Mouse (Mus musculus): ENCODE measurements at regions not wholly inside any gene's neighbourhood (a gene's known extent, or its start where the extent isn't known, plus 50 kb on each side); places are given as distances from the start of the nearest gene placed in this dataset.

GRCm38 (mm10) chr13:47777206-47778099 is 483.6 kb upstream of the Id4 start:
- Histone ChIP-seq H3K4me3 (ENCODE audit: insufficient read depth, low read depth, low read length) (no peak overlapping the region), H3K4me1 (ENCODE audit: control insufficient read depth, insufficient read depth, low read length) (peaks cover 2% of the 10 kb centered on the region; the same call in 1 of the 2 replicates), H3K27ac (ENCODE audit: insufficient read depth, low read depth, low read length) (no peak overlapping the region)
- 58% methylated on average over 15 of the region's 15 CpGs for WGBS
- TF ChIP-seq CTCF (IDR thresholded peaks at IDR 0.05; ENCODE audit: insufficient read depth, low read depth, low read length) (no peak), POLR2A (IDR thresholded peaks at IDR 0.05; ENCODE audit: insufficient read depth, low read depth, low read length) (no peak)

GRCm38 (mm10) chr13:47778218-47779009 is 482.6 kb upstream of the Id4 start:
- no peak overlapping the region for H3K27ac ChIP-seq (ENCODE audit: insufficient read depth, low read depth, low read length)
- TF ChIP-seq CTCF (IDR thresholded peaks at IDR 0.05; ENCODE audit: insufficient read depth, low read depth, low read length) (no peak), POLR2A (IDR thresholded peaks at IDR 0.05; ENCODE audit: insufficient read depth, low read depth, low read length) (no peak)
- WGBS: 50% methylated on average over 11 of the region's 14 CpGs
- no peak overlapping the region for H3K4me3 ChIP-seq (ENCODE audit: insufficient read depth, low read depth, low read length)
- H3K4me1 ChIP-seq (ENCODE audit: control insufficient read depth, insufficient read depth, low read length): peaks cover 2% of the 10 kb centered on the region; the same call in 1 of the 2 replicates

DNA sequence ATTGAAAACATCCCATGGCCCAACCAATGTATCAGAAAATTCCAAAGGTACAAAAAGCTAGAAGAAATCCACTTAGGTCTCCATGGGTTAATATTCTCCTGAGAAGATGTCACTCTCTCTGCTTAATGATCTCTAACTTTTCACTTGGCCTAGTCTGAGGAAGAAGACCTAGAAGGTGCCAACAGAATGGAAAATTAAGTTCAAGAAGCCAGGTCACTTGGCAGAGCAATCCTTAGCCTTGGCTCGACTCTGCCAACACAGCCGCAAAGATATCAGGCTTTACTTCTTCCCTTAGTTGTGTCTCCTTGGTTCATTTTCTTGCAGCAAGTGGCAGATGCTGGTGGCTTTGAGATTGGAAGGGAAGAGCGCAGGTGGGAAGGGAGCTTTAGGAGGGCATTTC is 476.6 kb upstream of the Id4 start:
- WGBS: 93% methylated on average over 3 of the region's 3 CpGs
- H3K4me1 ChIP-seq (ENCODE audit: control insufficient read depth, insufficient read depth, low read length): no peaks in the 10 kb centered on the region
- no peak overlapping the region for H3K4me3 ChIP-seq (ENCODE audit: insufficient read depth, low read depth, low read length)
- no peak for TF ChIP-seq CTCF (IDR thresholded peaks at IDR 0.05; ENCODE audit: insufficient read depth, low read depth, low read length)
- TF ChIP-seq POLR2A (IDR thresholded peaks at IDR 0.05; ENCODE audit: insufficient read depth, low read depth, low read length): no peak
- no peak overlapping the region for H3K27ac ChIP-seq (ENCODE audit: insufficient read depth, low read depth, low read length)

- Histone ChIP-seq H3K4me1 (ENCODE audit: control insufficient read depth, insufficient read depth, low read length) (no peaks in the 10 kb centered on the region), H3K4me3 (ENCODE audit: insufficient read depth, low read depth, low read length) (no peak overlapping the region), H3K27ac (ENCODE audit: insufficient read depth, low read depth, low read length) (no peak overlapping the region)
- TF ChIP-seq POLR2A (IDR thresholded peaks at IDR 0.05; ENCODE audit: insufficient read depth, low read depth, low read length): no peak
- TF ChIP-seq CTCF (IDR thresholded peaks at IDR 0.05; ENCODE audit: insufficient read depth, low read depth, low read length): no peak
- WGBS: 90% methylated on average over 4 of the region's 4 CpGs
These were observed 463.2 kb upstream of the Id4 start for GRCm38 (mm10) chr13:47797859-47798258.

DNA sequence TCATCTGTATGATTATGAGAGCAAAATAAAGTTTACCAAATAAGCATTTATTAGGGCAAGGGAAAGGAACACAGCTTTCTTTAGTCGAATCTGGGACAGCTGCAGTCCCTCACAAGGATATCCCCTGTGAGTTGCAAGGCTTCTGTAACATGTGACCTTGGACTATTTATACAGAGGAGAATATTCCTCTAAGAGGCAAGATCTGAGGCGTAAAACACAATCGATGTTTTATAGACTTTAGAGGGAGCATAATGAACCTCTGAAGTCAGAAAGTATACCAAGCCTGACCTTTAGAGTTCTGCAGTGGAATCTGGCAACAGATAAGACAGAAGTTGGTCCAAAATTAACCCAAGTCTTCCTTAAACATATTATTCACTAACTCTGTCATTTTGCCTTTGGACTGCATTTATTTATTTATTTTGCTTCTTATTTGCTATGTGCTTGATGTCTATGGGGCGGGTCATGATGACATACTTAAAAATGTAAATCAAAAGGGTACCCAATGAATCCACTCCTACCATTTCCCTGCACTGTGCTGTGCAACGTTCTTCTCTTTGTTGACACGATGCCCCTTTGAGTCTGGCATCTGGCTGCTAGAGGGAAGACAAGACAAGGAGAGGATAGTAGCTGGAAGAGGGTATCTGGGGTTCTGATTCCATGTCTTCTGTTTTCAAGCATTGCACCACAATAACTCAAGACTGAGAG is 449.2 kb upstream of the Id4 start:
- Histone ChIP-seq H3K4me1 (ENCODE audit: control insufficient read depth, insufficient read depth, low read length) (no peaks in the 10 kb centered on the region), H3K4me3 (ENCODE audit: insufficient read depth, low read depth, low read length) (no peak overlapping the region), H3K27ac (ENCODE audit: insufficient read depth, low read depth, low read length) (no peak overlapping the region)
- TF ChIP-seq CTCF (IDR thresholded peaks at IDR 0.05; ENCODE audit: insufficient read depth, low read depth, low read length) (no peak), POLR2A (IDR thresholded peaks at IDR 0.05; ENCODE audit: insufficient read depth, low read depth, low read length) (no peak)
- 76% methylated on average over 6 of the region's 6 CpGs for WGBS

GRCm38 (mm10) chr13:47818924-47819564 is 442.0 kb upstream of the Id4 start:
- no peaks in the 10 kb centered on the region for H3K4me1 ChIP-seq (ENCODE audit: control insufficient read depth, insufficient read depth, low read length)
- H3K27ac ChIP-seq (ENCODE audit: insufficient read depth, low read depth, low read length): no peak overlapping the region
- WGBS: 82% methylated on average over 9 of the region's 9 CpGs
- no peak overlapping the region for H3K4me3 ChIP-seq (ENCODE audit: insufficient read depth, low read depth, low read length)
- TF ChIP-seq CTCF (IDR thresholded peaks at IDR 0.05; ENCODE audit: insufficient read depth, low read depth, low read length): no peak
- no peak for TF ChIP-seq POLR2A (IDR thresholded peaks at IDR 0.05; ENCODE audit: insufficient read depth, low read depth, low read length)

- TF ChIP-seq CTCF (IDR thresholded peaks at IDR 0.05; ENCODE audit: insufficient read depth, low read depth, low read length) (no peak), POLR2A (IDR thresholded peaks at IDR 0.05; ENCODE audit: insufficient read depth, low read depth, low read length) (no peak)
- 42% methylated on average over 9 of the region's 9 CpGs for WGBS
- Histone ChIP-seq H3K4me1 (ENCODE audit: control insufficient read depth, insufficient read depth, low read length) (no peaks in the 10 kb centered on the region), H3K27ac (ENCODE audit: insufficient read depth, low read depth, low read length) (no peak overlapping the region), H3K4me3 (ENCODE audit: insufficient read depth, low read depth, low read length) (no peak overlapping the region)
These were observed 424.5 kb upstream of the Id4 start for GRCm38 (mm10) chr13:47836491-47836890.

- Histone ChIP-seq H3K27ac (ENCODE audit: insufficient read depth, low read depth, low read length) (no peak overlapping the region), H3K4me1 (ENCODE audit: control insufficient read depth, insufficient read depth, low read length) (peaks cover 5% of the 10 kb centered on the region; the same call in 1 of the 2 replicates), H3K4me3 (ENCODE audit: insufficient read depth, low read depth, low read length) (no peak overlapping the region)
- TF ChIP-seq POLR2A (IDR thresholded peaks at IDR 0.05; ENCODE audit: insufficient read depth, low read depth, low read length) (no peak), CTCF (IDR thresholded peaks at IDR 0.05; ENCODE audit: insufficient read depth, low read depth, low read length) (no peak)
- 86% methylated on average over 8 of the region's 8 CpGs for WGBS
These were observed 418.6 kb upstream of the Id4 start for GRCm38 (mm10) chr13:47842418-47842817.

All from olfactory bulb, adult 2 months (tissue).